Mouse (Mus musculus): ENCODE results near the gene Cnnm1. TPM values are rescaled to one million over a fixed set of nuclear protein-coding genes. Genes with fewer than 3 reads are reported as not detected.
"Not testable (repeated sequence)": the region's sequence is repeated elsewhere in the genome, so short reads cannot be mapped to it uniquely, and the experiment has no call there.

Cnnm1 gene
- total and polyA plus RNA-seq, 2 experiments from 2014 or later: 2.5 to 9.6 TPM

DNA sequence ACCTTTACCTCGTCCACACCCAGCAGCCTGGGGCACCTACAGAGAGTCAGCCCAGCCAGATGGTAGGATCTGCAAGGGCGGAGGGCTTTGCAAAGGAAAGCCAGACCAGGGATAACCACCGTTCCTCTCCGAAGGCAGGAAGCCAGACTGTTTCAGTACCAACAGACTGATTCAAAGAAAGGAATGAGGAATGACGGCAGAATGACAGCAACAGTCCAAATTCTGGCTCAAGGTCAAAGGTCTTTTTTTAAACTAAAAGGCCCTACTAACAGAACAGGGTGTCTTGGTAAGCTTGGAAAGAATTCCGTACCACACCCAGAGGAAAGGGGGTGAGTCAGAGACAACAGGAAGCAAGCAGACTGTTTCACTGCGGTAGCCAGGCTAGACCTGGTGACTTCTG lies 58.6 kb downstream of the Cnnm1 start:
- DNase-seq (ENCODE audit: low spot score) (no peak), ATAC-seq (no peak)
- Histone ChIP-seq H3K4me3 (ENCODE audit: low read length) (no peak overlapping the region), H3K27ac (no peak overlapping the region), H3K27me3 (ENCODE audit: insufficient read depth, low read length) (no peaks in the 10 kb centered on the region), H3K9ac (replicated peaks; ENCODE audit: low read length) (no peak overlapping the region), H3K4me2 (ENCODE audit: low read depth, low read length) (no peak overlapping the region), H3K9me3 (ENCODE audit: low read length) (no peaks in the 10 kb centered on the region), H3K4me1 (ENCODE audit: insufficient read depth, low read length) (no peaks in the 10 kb centered on the region), H3K36me3 (ENCODE audit: insufficient read depth, low read length) (peaks cover 33% of the 10 kb centered on the region)
- WGBS: 86% methylated on average over 7 of the region's 7 CpGs
- no peak for TF ChIP-seq CTCF (IDR thresholded peaks at IDR 0.05; ENCODE audit: low read depth)

DNA sequence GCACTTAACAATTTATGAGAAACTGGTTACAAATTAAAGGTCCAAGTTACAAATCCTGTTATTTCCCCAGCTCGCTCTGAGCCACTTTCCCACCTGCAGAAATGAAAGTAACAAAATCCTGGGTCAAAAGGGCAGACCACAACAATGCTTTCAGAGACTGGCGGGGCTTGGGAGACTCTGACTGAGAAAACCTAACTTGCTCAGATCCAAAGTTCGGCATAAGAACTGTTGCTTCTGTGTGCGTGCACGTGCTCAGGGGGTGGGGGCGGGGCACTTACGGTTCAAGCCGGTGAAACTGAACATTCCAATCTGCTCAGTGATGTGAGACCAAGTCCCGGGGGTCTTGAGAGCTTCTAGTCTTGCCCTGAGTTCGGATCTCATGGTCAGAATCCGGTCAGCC lies 62.4 kb downstream of the Cnnm1 start:
- Histone ChIP-seq H3K27me3 (ENCODE audit: insufficient read depth, low read length) (no peaks in the 10 kb centered on the region), H3K9ac (replicated peaks; ENCODE audit: low read length) (no peak overlapping the region), H3K4me2 (ENCODE audit: low read depth, low read length) (no peak overlapping the region), H3K9me3 (ENCODE audit: low read length) (no peaks in the 10 kb centered on the region), H3K4me1 (ENCODE audit: insufficient read depth, low read length) (no peaks in the 10 kb centered on the region), H3K27ac (no peak overlapping the region), H3K36me3 (ENCODE audit: insufficient read depth, low read length) (peaks cover 55% of the 10 kb centered on the region), H3K4me3 (ENCODE audit: low read length) (no peak overlapping the region)
- ATAC-seq (no peak), DNase-seq (ENCODE audit: low spot score) (no peak)
- TF ChIP-seq CTCF (IDR thresholded peaks at IDR 0.05; ENCODE audit: low read depth): no peak
- WGBS: 82% methylated on average over 11 of the region's 11 CpGs

- peaks cover 53% of the 10 kb centered on the region for H3K36me3 ChIP-seq (ENCODE audit: insufficient read depth, low read length)
- not testable (repeated sequence) for ATAC-seq; H3K4me1 ChIP-seq (ENCODE audit: insufficient read depth, low read length); H3K9ac ChIP-seq (replicated peaks; ENCODE audit: low read length); H3K27ac ChIP-seq; H3K4me2 ChIP-seq (ENCODE audit: low read depth, low read length); H3K27me3 ChIP-seq (ENCODE audit: insufficient read depth, low read length); H3K4me3 ChIP-seq (ENCODE audit: low read length); DNase-seq (ENCODE audit: low spot score); H3K9me3 ChIP-seq (ENCODE audit: low read length)
- 98% methylated on average over 8 of the region's 9 CpGs for WGBS
Observed at GRCm38 (mm10) chr19:43503593-43503992, 63.4 kb downstream of the Cnnm1 start.

GRCm38 (mm10) chr19:43505441-43505840 lies 65.2 kb downstream of the Cnnm1 start:
- H3K27me3 ChIP-seq (ENCODE audit: insufficient read depth, low read length): no peaks in the 10 kb centered on the region
- no peak overlapping the region for H3K4me3 ChIP-seq (ENCODE audit: low read length)
- no peak overlapping the region for H3K9ac ChIP-seq (replicated peaks; ENCODE audit: low read length)
- DNase-seq (ENCODE audit: low spot score) (no peak), ATAC-seq (no peak)
- no peaks in the 10 kb centered on the region for H3K9me3 ChIP-seq (ENCODE audit: low read length)
- H3K4me2 ChIP-seq (ENCODE audit: low read depth, low read length): no peak overlapping the region
- WGBS: 90% methylated on average over 12 of the region's 12 CpGs
- TF ChIP-seq CTCF (IDR thresholded peaks at IDR 0.05; ENCODE audit: low read depth): no peak
- H3K4me1 ChIP-seq (ENCODE audit: insufficient read depth, low read length): no peaks in the 10 kb centered on the region
- H3K27ac ChIP-seq: no peak overlapping the region
- peaks cover 45% of the 10 kb centered on the region for H3K36me3 ChIP-seq (ENCODE audit: insufficient read depth, low read length)

GRCm38 (mm10) chr19:43510436-43511220 lies 70.4 kb downstream of the Cnnm1 start:
- H3K27me3 ChIP-seq (ENCODE audit: insufficient read depth, low read length): no peaks in the 10 kb centered on the region
- no peaks in the 10 kb centered on the region for H3K9me3 ChIP-seq (ENCODE audit: low read length)
- peaks cover 32% of the 10 kb centered on the region; the same call in 1 of the 2 replicates for H3K36me3 ChIP-seq (ENCODE audit: insufficient read depth, low read length)
- 92% methylated on average over 14 of the region's 14 CpGs for WGBS
- no peak overlapping the region for H3K4me3 ChIP-seq (ENCODE audit: low read length)
- H3K4me2 ChIP-seq (ENCODE audit: low read depth, low read length): no peak overlapping the region
- no peak overlapping the region for H3K27ac ChIP-seq
- no peak overlapping the region for H3K9ac ChIP-seq (replicated peaks; ENCODE audit: low read length)
- no peak for TF ChIP-seq CTCF (IDR thresholded peaks at IDR 0.05; ENCODE audit: low read depth)
- DNase-seq (ENCODE audit: low spot score): no peak
- no peaks in the 10 kb centered on the region for H3K4me1 ChIP-seq (ENCODE audit: insufficient read depth, low read length)
- ATAC-seq: no peak

DNA sequence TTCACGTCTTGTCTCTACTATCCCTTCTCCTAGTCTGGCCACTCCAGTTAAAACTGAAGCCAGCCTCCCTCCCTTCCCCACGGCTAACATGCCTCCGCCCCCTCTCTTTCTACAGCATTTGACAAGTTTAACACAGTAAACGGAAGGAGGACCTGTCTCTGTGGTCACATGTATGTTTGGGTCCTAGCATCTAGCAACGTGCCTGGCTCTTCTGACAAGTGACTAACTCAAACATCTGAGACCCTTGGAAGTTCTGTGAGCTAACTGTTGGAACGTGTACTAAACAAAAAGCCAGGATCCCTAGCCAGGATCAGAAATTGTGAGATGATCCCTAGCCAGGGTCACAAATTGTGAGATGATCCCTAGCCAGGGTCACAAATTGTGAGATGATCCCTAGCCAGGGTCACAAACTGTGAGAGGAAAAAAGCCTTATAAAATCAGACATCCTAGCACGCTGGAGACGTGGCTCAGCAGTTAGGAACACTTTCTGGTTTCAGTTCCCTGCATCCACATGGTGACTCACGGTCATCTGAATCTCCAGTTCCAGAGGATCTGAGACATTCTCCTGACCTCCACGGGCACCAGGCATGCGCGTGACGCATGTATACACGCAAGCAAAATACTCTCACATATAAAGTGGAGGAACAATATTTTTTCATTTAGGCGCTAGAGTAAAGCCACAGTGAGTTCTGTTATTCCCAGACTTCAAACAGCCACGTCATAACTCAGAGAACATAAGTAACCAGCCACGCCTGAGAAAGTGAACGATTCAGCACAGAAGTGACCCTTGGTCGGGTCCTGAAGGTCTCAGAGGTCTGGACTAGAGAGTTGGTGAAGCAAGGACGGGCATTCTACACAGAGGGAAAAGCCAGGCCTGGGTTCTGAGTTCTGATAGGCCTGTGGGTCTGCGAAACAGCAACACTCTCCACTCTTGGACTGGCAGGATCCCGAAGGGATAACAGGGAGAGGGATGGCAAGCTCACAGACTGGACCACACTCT lies 71.7 kb downstream of the Cnnm1 start:
- H3K36me3 ChIP-seq (ENCODE audit: insufficient read depth, low read length): peaks cover 25% of the 10 kb centered on the region; the same call in 1 of the 2 replicates
- 82% methylated on average over 22 of the region's 22 CpGs for WGBS

More for the DNA sequence above, 71.7 kb downstream of the Cnnm1 start:
- ATAC-seq (no peak), DNase-seq (ENCODE audit: low spot score) (no peak)
- Histone ChIP-seq H3K27me3 (ENCODE audit: insufficient read depth, low read length) (no peaks in the 10 kb centered on the region), H3K9me3 (ENCODE audit: low read length) (no peaks in the 10 kb centered on the region), H3K27ac (no peak overlapping the region), H3K4me3 (ENCODE audit: low read length) (no peak overlapping the region), H3K9ac (replicated peaks; ENCODE audit: low read length) (no peak overlapping the region), H3K4me2 (ENCODE audit: low read depth, low read length) (no peak overlapping the region), H3K4me1 (ENCODE audit: insufficient read depth, low read length) (no peaks in the 10 kb centered on the region)
- TF ChIP-seq CTCF (IDR thresholded peaks at IDR 0.05; ENCODE audit: low read depth): no peak
